Mouse (Mus musculus): ENCODE data around the gene Trpm3.
A peak's percentile ranks its signal among the peaks of the same experiment; 100 is the strongest.

Gene Trpm3

DNA sequence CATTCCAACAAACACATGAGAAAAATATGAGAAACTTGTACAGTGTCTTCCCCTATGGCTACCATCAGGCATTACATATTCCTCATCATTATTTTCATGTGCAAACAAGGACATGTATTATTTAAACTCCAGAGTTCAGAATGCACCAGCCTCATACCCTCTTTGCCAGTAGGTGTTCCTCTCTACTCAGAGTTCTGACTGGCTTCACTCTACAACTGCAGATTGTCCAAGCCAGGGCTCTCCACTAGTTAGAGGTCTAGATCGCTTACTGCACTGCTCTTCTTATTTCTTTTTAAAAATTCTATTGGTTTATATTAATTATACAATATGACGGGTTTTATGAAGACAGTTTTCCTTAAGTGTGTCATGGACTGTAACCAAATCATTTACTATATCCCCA, 498.9 kb downstream of the Trpm3 start:
- no peak for DNase-seq (ENCODE audit: low spot score)

DNA sequence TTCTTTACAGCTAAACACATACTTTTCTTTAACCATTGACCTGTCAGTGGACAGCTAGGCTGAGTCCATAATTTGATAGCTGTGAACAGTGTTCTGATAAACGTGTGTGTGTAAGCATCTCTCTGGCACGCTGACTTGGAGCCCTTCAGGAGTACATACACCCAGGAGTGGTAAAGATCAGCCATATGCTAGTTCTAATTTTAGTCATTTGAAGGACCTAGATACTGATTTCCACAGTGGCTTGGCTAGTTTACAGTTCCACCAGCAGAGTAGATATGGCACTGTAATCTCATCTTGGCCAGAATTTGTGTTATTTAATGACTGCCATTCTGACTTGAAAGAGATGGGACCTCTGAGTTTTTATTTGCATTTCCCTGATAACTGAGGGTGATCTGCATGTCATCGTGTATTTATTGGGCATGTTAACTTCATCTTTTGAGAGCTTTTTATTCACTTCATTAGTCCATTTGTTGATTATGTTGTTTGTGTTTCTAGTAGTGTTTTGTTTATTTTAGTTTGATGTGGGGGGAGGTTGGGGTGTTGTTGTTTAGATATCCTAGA, 499.6 kb downstream of the Trpm3 start:
- DNase-seq (ENCODE audit: low spot score): no peak

DNA sequence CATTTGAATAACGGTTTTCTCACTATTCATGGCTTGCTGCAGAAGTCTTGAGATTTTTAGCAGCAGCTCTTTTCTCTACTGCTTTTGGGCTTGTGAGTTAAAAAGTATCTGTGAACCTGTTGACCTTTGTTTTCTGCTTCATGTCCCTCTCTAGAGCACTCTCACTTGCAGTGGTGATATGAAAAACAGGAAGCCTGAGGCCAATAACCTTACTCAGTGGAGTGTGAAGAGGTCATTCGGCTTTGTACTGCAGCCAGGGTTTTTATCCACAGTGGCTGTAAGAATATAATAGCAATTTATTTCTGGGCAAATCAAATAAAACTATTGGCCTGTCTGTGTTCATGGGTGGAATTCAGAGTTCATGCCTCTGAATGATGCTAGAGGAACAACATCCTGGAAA, 503.3 kb downstream of the Trpm3 start:
- peak; percentile 71 for DNase-seq (ENCODE audit: low spot score)

DNA sequence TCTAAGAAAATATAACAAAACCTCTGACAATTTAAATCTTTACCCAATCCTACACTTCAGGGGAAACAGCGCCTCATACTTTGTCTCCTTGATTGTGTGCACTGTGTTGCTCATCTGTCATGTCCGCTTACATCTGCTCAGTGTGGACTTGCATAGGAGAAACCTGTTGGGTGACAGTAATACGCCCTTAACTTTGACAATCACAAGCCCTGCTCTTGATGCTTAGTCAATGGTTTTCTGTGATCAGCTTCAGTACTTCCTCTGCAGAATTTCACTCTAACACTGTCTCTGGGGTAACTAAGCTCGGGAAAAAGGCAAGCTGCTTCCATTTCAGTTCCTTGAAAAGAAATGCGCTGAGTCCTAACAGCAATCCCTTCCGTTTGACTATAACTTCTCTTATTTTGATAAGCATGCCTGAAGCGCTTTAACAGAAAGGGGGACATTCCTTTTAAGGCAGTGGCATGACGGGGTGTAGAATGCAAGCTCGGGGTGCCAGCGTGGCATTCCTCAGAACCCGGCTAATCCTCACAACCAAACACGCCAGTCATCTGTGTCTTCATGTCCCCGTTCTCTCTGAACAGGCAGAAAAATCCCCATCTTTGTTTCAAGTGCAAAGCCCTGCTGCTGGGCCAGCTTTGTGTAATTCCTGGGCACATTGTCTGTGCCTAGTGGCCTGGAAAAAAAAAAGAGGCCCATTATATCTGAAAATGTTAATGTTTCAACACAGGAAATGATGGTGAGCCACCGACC, 517.8 kb downstream of the Trpm3 start:
- DNase-seq (ENCODE audit: low spot score): peak; percentile 90

DNA sequence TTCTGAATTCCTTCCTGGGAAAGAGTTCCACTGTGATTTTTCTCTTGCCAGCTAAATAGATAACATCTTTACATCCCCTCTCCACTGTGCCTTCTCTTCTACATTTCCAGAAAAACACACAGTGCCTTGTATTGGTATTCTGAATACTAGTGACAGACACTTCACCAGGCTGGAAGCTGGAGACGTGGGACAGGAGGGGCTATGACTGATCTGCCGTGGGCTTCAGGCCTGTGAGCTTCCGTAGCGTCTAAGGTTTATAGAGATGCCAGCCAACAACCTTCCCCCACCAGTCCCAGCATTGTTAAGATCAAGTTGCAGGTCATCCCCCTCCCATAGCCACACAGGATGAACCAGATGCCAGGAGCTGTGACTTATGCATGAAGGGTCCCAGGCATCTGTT, 518.4 kb downstream of the Trpm3 start:
- peak; percentile 61 for DNase-seq (ENCODE audit: low spot score)

DNA sequence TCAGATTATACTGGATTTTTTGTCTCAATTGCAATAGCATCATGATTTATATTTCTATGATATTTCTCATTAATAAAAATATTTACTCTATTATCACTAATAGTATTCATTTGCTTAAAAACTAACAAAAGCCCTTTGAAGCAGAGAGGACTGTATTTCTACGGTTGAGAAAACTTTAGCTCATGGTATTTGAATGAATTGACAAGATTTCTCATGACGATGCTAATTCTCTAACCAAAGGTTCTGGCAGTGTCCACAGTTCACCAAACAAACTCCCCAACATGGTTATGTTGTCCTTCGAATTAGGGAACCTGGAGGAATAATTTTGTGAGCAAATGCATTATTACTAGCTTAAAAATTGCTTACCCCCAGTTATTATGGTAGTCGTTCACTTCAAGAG, 526.6 kb downstream of the Trpm3 start:
- DNase-seq (ENCODE audit: low spot score): peak; percentile 66

DNA sequence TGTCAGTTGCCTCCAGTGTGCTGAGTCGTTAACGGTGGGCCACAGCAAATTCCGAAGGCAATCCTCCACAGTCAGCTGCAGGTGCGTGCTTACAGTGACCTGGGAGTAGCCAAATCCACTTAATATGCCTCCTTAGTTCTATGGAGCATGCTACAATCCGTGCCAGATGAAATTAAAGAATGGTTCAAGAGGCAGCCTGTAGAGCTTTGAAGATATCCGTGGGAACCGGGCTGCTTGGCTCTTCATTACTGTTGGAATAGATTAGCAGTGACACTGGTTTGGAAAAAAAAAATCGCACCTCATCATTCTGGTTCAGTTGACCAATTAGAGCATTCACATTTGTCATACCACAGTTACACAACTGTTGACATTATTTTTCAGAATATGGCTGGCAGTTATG, 531.4 kb downstream of the Trpm3 start:
- DNase-seq (ENCODE audit: low spot score): peak; percentile 97

DNA sequence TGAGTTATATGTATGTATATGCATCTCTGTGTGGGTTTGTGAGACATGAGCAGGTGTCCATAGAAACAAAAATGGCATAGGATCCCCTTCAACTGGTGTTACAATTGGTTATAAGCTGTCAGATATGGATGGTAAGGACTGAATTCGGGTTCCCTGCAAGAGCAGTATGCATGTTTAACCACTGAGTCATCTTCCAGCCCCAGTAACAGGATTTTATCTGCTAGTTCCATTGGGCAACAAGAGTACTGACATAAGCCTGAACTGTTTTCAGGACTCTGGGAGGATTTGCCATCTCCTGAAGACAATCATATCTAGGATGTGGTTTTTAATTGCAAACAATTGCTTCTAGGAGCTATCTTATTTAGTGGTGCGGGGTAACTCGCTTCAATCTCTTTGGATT, 534.0 kb downstream of the Trpm3 start:
- no peak for DNase-seq (ENCODE audit: low spot score)

DNA sequence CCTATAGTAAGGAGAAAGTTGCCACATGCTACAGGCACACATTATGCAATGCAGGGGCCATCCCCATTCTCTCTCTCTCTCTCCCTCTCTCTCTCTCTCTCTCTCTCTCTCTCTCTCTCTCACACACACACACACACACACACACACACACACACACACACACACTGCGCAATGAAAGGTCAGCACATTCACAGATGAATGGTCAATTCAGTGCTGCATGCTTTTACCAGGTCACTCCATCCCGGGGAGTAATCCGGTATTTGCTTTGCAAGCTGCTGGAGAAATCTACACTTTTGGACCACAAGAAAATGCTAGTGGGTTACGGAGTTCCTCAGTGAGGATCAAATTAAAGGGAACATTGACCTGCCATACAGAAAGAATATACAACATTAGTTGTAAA, 537.4 kb downstream of the Trpm3 start:
- peak; percentile 74 for DNase-seq (ENCODE audit: low spot score)

DNA sequence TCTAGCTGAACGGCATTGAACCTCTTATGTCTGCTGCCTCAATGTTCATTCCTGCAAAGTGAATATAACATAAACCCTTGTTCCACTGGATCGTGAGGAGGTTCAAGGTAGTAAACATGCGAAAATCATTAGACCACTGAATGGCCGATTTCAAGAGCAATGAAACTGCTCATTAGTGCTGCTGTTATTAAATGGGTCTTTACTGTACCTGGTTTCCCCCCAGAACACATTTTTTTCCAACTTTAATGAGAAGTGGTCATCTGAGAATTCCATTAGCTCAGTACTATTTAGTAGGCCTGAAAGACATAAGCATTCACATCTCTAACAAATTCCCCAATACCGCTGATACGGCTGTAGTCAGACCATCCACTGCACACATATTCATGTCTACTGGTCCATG, 543.4 kb downstream of the Trpm3 start:
- no peak for DNase-seq (ENCODE audit: low spot score)

DNA sequence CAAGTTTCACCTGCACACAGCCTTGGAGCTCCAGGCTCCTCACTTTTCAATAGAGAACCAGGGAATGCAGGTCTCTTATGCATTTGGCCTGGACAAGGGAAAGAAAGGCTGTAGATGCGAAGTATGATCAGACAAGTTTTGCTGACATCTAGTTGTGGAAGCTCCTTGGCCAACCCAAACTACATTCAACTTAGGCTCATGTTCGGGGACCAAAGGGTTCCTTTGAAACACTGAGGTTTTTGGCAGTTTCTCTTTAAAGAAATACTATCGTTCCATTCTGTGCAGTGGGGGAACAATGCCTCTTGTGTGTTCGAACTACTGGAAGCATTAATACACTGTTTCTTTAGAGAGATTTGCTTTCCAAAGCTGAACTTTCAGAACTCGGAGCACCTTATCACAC, 553.1 kb downstream of the Trpm3 start:
- DNase-seq (ENCODE audit: low spot score): peak; percentile 35

DNA sequence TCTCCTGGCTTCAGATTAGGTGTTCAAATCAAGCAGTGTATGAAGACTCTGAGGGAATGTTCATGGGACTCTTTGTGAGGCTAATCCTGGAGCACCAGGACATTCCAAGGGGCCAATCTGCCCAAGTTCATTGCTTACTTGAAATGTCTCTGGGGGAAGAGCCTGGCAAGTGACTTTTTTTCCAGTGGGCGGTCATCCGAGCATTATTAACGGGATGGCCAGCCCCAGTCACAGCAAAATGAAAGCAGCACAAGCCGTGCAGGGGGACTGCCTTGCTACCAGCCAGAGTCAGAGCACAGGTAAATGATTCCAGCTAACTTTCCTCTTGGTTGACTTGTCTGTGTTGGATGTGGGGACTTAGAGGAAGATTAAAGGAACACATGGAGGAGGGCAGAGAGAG, 553.7 kb downstream of the Trpm3 start:
- DNase-seq (ENCODE audit: low spot score): peak; percentile 75

DNA sequence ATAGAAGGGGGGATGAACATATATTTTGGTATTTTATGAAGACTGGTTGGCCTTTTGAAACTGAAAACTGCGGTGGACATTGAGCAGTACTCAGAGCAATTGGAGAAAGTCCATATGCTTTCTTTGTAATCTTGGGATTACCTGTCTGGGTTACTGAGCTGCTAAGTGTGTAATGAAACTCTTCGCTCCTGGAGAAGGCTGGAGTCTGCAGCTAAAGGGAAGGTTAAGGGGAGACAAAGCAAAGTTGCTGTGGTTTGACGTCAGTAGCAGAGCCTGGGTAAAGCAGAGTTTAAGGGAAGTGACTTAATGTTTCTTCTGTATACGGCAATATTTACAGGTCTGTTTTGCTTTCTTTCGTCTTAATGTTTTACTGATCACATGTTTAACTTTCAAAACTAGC, 554.1 kb downstream of the Trpm3 start:
- DNase-seq (ENCODE audit: low spot score): peak; percentile 24

DNA sequence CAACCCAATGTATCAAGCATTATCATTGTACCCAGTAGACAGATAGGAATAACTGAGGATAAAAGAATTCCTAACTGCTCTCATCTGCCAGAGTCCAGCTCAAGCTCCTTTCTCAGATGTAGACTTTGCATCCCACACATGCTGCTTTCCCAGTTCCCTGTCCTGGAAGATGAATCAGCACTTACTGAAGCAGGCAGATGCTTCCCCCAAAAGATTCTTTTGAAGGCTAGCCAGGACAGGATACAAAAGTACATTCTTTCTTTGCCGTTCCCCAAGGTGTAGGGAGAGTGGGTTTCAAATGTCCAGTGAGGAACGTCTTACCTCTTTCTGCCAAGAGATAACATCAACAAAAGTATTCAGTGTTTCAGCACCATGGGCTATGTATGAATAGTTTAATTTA, 556.6 kb downstream of the Trpm3 start:
- DNase-seq (ENCODE audit: low spot score): no peak

DNA sequence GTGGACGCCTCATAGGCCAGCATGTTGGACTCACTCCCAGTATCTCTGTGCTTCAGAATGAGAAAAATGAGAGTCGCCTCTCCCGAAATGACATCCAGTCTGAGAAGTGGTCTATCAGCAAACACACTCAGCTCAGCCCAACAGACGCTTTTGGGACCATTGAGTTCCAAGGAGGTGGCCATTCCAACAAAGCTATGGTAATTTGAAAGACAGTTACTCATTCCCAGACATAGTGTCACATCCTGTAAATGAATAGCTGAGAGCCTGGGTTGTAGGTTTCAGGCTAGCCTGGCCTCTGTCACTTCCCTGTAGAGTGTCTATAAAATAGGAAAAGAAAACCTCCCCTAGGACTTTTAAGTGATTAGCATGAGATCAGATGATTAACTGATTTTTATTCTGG, 559.9 kb downstream of the Trpm3 start:
- no peak for DNase-seq (ENCODE audit: low spot score)

DNA sequence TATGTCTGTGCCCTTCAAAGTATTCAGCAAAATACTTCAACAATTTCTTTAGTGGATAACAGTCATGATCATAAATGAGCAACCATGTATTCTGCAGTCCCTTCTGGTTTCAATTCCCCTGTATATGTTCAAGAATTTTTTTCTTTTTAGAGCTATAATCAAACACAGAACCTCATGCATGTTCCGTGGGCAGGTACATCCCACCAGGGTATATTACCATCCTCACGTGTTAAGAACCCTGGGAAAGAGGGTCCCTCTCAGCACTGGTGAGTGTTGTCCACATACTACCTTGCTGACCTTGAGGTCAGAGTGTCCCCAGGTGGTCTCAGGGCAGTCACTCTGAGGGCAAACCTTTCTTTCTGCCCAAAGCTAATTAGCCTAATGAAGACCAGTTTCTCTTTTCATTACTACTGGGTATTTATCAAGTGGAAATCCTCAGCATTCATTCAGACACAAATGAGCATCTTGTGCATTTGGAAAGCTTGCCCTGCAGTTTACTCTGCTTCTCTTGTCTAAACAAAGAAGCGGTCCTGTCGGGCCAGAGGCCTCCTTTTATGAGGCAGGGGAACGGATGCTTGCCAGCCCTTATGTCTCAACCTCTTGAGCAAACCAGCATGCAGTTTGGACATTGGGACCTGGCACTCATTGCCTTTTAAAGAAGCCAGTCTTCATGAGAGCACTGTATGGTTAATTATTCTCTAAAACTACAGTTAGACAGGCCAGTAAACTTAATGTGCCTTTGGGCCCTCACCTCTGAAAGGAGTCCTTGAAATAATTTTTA, 562.2 kb downstream of the Trpm3 start:
- DNase-seq (ENCODE audit: low spot score): peak; percentile 21

DNA sequence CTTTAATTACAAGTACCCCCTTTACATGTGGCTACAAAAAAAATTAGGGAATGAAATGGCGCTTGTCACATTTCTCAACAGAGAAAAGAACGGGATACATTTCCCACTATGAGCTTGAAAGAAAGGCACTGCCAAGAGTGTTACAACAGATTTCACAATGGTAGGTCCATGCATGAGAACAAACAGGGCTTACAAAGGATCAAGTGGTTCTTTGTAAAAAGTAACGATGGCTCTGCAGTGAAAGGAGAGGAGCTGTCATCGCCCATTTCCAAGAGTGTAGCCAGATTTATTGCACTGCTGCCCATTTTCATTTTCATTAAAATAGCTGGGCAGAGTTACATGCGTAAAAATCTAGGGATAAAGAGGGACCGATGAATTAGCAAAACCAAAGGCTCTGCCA, 565.0 kb downstream of the Trpm3 start:
- no peak for DNase-seq (ENCODE audit: low spot score)

DNA sequence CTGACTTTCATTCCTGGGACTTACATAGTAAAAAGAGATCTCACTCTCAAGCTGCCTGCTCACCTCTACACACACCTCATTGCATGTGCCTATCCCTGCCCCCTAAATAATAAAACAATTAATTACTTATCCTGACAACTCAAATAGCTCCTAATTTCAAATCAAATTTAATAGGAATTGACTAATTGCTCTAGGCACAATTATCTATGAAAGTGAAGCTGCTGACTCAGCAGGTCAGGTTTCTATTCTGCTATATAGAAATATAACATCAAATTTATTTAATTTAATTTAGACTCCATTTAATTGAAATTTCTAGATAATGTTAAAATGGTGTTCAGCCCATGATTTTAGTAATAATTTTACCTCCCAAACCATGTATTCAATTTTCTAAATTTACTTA, 566.6 kb downstream of the Trpm3 start:
- no peak for DNase-seq (ENCODE audit: low spot score)

DNA sequence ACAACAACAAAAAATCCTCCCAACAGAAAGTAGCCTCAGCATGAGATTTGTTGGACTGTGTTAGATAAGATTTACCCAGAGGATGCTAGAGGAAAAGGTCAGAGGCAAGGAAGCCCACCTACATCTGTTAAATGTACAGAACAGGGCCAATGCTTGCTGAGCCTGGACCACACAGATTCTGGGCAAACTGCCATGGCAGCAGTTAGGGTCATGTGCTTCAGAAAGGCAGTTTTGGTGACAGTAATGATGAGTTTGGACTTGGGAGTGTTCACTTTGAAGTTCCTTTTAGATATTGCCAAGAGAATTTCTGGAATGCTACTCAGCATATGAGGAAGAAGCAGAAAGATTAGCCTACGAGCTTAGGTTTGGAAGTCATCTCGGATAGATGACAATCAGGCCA, 580.2 kb downstream of the Trpm3 start:
- no peak for DNase-seq (ENCODE audit: low spot score)

DNA sequence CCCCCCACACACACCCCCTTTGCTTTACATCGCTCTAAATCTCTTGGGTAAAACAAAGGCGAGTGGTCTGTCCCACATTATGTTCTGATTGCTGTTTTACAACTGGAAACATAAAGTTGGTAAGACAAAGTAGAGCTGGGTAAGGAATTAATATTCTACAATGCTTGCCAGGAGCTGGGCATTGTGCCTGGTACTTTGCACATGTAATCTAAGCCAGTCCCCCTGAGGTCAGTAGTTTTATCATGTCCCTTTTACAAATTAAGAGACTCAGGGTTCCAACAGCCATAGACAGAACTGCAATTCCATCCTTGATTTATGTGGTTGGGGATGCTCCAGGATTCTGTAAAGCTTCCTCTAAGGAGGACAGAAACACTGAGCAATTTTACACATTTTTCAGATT, 591.0 kb downstream of the Trpm3 start:
- DNase-seq (ENCODE audit: low spot score): no peak

DNA sequence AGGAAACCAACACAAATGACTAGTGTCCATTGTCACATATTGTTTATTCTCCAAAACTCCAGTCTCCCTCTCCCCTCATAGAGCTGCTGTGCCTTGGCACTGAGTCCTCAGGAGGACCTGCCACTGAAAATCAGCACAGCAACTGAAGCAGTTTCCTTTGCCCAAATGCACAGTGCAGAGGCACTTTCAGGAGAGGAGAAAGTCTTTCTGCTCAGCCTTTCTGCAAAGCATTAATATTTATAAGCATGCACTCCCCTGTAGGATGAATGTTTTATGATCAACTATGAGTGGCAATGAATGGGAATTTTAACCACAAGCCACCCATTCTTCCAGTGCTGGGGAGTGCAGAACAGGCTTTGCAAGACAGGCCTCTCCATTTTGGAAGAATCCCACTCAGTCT, 592.1 kb downstream of the Trpm3 start:
- no peak for DNase-seq (ENCODE audit: low spot score)

DNA sequence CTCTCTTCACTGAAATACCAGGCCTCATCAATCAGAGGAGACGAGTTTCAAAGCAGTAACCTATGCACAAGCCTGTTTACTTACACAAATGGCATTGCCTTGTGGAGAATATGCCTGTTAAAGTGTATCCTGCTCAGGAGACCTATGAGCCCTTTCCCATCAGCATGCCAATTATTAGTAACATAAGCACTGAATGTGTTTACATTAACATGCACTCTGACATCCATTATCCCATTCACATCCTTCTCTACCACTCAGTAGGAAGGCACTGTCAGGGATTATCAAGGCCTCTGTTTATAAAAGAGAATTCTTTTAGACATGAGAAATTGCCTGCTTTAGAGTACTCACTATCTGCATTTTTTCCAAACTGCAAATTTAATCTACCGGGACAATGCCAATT, 598.0 kb downstream of the Trpm3 start:
- no peak for DNase-seq (ENCODE audit: low spot score)

DNA sequence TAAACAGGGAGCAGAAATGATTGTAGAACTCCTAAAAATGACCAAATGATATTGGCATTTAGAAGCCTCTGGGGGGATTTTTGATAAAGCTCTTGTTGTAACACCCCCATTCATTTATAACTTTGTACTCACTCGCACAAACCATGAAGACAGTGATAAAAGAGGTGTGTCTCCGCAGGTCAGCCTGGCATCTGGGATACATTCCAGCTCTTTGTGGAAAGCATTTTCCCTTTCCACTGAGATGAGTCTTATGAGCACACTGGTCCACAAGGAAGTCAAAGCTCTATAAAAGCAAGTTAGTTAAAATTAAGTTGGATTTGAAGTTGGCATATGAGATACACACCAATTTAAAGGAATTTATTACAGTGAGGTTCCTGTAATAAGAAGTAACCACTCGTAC, 600.4 kb downstream of the Trpm3 start:
- DNase-seq (ENCODE audit: low spot score): no peak
